Mouse (Mus musculus) brain, embryonic 14.5 days (tissue): Measurements from ENCODE around the gene Sgms1.

Experiments
- CTCF ChIP-seq: fragments of 200-500 bp; IDR thresholded peaks from 2 replicates; pipeline ENCODE4 v1.5.1; 2012; ENCODE audit warnings: inconsistent platforms, mild to moderate bottlenecking, moderate library complexity, borderline replicate concordance; ENCODE audit not compliant: insufficient read depth, insufficient read length; ENCODE audit errors: extremely low read depth
- POLR2A ChIP-seq: fragments of 200-500 bp; IDR thresholded peaks from 2 replicates; pipeline ENCODE4 v1.6.1; 2012; ENCODE audit warnings: mild to moderate bottlenecking, inconsistent platforms, borderline replicate concordance; ENCODE audit not compliant: poor library complexity, insufficient read depth, insufficient read length, severe bottlenecking; ENCODE audit errors: extremely low read depth

GRCm38 (mm10) chr19:32387403-32388190, 1.9 kb downstream of the Sgms1 start:
- TF ChIP-seq CTCF (peak; percentile 22; the same call in 1 of the 2 replicates), POLR2A (no peak)
